12 mouse cellular contexts compared by ENCODE assay signal in the genomic region with DNA sequence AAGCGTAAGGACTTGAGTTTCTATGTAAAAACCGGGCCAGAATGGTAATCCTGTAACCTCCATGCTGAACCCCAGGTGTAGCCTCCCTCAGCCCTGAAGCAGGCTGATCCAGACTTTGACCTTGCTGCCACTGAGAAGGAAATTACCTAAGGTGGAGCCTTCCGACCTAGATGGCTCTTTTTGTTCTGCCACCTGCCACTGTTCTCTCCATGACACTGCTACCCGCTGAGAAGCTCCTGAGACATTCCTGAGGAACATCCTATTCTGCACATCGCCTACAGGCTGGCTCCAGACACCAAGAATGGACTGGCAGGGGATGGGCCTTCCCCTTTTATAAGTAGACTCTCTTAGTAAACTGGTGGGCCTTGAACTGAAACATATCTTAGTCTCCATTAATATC. TPM values are rescaled to one million over a fixed set of nuclear protein-coding genes. Genes with fewer than 3 reads are reported as not detected.
"Had no signal": no experiment of that assay in that cellular context is flagged by ENCODE, and none has a peak within 500 bp of the region (broad histone marks: within the 10 kb centered on the region; RNA-seq: fewer than 3 reads in every experiment).

No protein-coding gene starts in this region.

RNA-seq across cellular contexts. Expression of a gene that starts 28.3 kb away (rescaled TPM):
- total RNA-seq: hematopoietic stem cell, adult 5-6 weeks; layer of hippocampus, adult 18-20 months; layer of hippocampus, adult 2 months; layer of hippocampus, adult 8-10 months; layer of hippocampus, postnatal 10 days; layer of hippocampus, postnatal 14 days; layer of hippocampus, postnatal 25 days; layer of hippocampus, postnatal 36 days; left cerebral cortex, adult 18-20 months; left cerebral cortex, adult 2 months; left cerebral cortex, postnatal 10 days had no signal
- polyA plus RNA-seq: inflammation-experienced regulatory T-cells, adult 6 months had no signal
